Mouse (Mus musculus): Measurements from ENCODE around the gene Hist1h2bg. TPM values are rescaled to one million over a fixed set of nuclear protein-coding genes. Genes with fewer than 3 reads are reported as not detected.

Gene Hist1h2bg
- polyA plus RNA-seq, 1 experiment from 2014 or later: 1.3 TPM

DNA sequence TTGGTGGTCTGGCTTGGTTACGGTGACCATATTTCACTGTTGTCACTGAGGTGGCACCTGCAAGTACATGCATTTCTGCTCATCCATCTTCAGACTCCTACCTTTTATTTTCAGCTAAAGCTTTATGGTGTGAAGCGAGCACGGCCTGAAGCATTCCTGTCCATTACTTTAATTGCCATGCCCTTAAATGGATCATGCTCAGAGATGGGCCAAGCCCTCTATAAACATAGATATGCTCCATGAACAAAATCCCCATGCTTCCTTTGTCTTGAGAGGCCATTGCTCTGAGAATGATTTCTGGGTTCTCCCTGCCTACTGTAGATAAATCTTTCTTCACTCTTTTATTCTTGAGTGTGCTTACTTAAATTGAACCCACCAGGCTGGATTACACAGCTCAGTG is 33.3 kb downstream of the Hist1h2bg start:
- no peak overlapping the region for H3K27ac ChIP-seq (ENCODE audit: low read length)
- H3K4me3 ChIP-seq (ENCODE audit: low read depth, low read length): no peak overlapping the region
- no peak for DNase-seq (ENCODE audit: low spot score)
- no peaks in the 10 kb centered on the region for H3K9me3 ChIP-seq (ENCODE audit: low read length)
- TF ChIP-seq CTCF (IDR thresholded peaks at IDR 0.05): no peak
- no peak for TF ChIP-seq EP300 (IDR thresholded peaks at IDR 0.05)
- H3K36me3 ChIP-seq (ENCODE audit: insufficient read depth, low read length): no peaks in the 10 kb centered on the region
- ATAC-seq: no peak
- no peak overlapping the region for H3K4me2 ChIP-seq (replicated peaks; ENCODE audit: low read depth, low read length)
- no peaks in the 10 kb centered on the region for H3K27me3 ChIP-seq (replicated peaks; ENCODE audit: insufficient read depth, low read length)
- no peak overlapping the region for H3K9ac ChIP-seq (replicated peaks; ENCODE audit: low read depth)
- no peaks in the 10 kb centered on the region for H3K4me1 ChIP-seq (ENCODE audit: insufficient read depth, low read depth, low read length)
- 76% methylated on average over 3 of the region's 3 CpGs for WGBS

DNA sequence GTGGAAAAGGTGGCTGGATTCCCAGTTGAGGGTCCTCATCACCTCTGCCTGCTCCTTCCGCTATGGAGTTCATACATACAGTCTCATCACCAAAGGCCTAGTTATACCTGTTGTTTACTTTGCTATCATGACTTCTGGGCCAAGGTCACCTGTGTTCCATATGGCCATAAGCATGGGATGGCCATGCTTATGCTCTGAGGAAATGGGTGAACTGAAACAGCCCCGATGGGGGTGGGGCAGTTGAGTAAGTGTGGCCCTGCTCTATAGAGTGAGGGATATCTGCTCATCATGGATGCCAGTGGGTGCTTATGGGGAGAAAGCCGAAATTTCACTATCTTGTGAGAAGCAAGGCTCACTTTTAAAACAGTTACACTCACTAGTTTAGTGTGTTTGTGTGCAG is 33.9 kb downstream of the Hist1h2bg start:
- no peak for DNase-seq (ENCODE audit: low spot score)
- no peaks in the 10 kb centered on the region for H3K27me3 ChIP-seq (replicated peaks; ENCODE audit: insufficient read depth, low read length)
- H3K4me1 ChIP-seq (ENCODE audit: insufficient read depth, low read depth, low read length): no peaks in the 10 kb centered on the region
- no peak overlapping the region for H3K9ac ChIP-seq (replicated peaks; ENCODE audit: low read depth)
- no peak overlapping the region for H3K27ac ChIP-seq (ENCODE audit: low read length)
- no peak overlapping the region for H3K4me2 ChIP-seq (replicated peaks; ENCODE audit: low read depth, low read length)
- no peak for TF ChIP-seq CTCF (IDR thresholded peaks at IDR 0.05)
- no peak for TF ChIP-seq EP300 (IDR thresholded peaks at IDR 0.05)
- no peak overlapping the region for H3K4me3 ChIP-seq (ENCODE audit: low read depth, low read length)
- no peaks in the 10 kb centered on the region for H3K36me3 ChIP-seq (ENCODE audit: insufficient read depth, low read length)
- ATAC-seq: no peak
- 86% methylated on average over 3 of the region's 3 CpGs for WGBS
- no peaks in the 10 kb centered on the region for H3K9me3 ChIP-seq (ENCODE audit: low read length)

DNA sequence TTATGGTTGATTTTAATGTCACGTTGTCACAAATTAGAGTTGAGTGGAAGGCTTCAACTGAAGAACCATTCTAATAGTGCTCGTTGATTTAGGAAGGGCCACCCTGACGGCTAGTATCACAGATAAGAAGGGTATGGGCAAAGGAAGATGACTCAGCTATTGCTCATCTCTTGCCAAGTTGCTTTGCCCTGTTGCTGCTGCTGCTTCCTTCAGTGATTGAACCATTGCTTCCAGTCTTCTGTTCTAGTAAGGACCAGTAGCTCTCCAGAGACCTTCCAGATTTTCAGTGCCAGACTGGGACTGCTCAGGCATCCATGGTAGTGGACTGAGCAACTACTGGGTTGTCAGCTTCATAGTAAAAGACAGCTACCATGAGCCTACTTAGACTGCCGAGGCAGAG is 38.0 kb downstream of the Hist1h2bg start:
- Histone ChIP-seq H3K36me3 (ENCODE audit: insufficient read depth, low read length) (no peaks in the 10 kb centered on the region), H3K9me3 (ENCODE audit: low read length) (no peaks in the 10 kb centered on the region), H3K4me2 (replicated peaks; ENCODE audit: low read depth, low read length) (no peak overlapping the region), H3K4me3 (ENCODE audit: low read depth, low read length) (no peak overlapping the region), H3K27me3 (replicated peaks; ENCODE audit: insufficient read depth, low read length) (no peaks in the 10 kb centered on the region), H3K9ac (replicated peaks; ENCODE audit: low read depth) (no peak overlapping the region), H3K4me1 (ENCODE audit: insufficient read depth, low read depth, low read length) (no peaks in the 10 kb centered on the region), H3K27ac (ENCODE audit: low read length) (no peak overlapping the region)
- WGBS: 61% methylated on average over 4 of the region's 4 CpGs
- DNase-seq (ENCODE audit: low spot score) (no peak), ATAC-seq (no peak)
- TF ChIP-seq CTCF (IDR thresholded peaks at IDR 0.05) (no peak), EP300 (IDR thresholded peaks at IDR 0.05) (no peak)

GRCm38 (mm10) chr13:23609844-23610243 is 38.6 kb downstream of the Hist1h2bg start:
- Histone ChIP-seq H3K9me3 (ENCODE audit: low read length) (no peaks in the 10 kb centered on the region), H3K4me2 (replicated peaks; ENCODE audit: low read depth, low read length) (no peak overlapping the region), H3K9ac (replicated peaks; ENCODE audit: low read depth) (no peak overlapping the region), H3K27me3 (replicated peaks; ENCODE audit: insufficient read depth, low read length) (no peaks in the 10 kb centered on the region), H3K36me3 (ENCODE audit: insufficient read depth, low read length) (no peaks in the 10 kb centered on the region), H3K4me3 (ENCODE audit: low read depth, low read length) (no peak overlapping the region), H3K27ac (ENCODE audit: low read length) (no peak overlapping the region), H3K4me1 (ENCODE audit: insufficient read depth, low read depth, low read length) (no peaks in the 10 kb centered on the region)
- no peak for ATAC-seq
- TF ChIP-seq EP300 (IDR thresholded peaks at IDR 0.05) (no peak), CTCF (IDR thresholded peaks at IDR 0.05) (no peak)
- no peak for DNase-seq (ENCODE audit: low spot score)

GRCm38 (mm10) chr13:23610393-23610792 is 39.2 kb downstream of the Hist1h2bg start:
- Histone ChIP-seq H3K27me3 (replicated peaks; ENCODE audit: insufficient read depth, low read length) (no peaks in the 10 kb centered on the region), H3K27ac (ENCODE audit: low read length) (no peak overlapping the region), H3K4me2 (replicated peaks; ENCODE audit: low read depth, low read length) (no peak overlapping the region), H3K9me3 (ENCODE audit: low read length) (no peaks in the 10 kb centered on the region), H3K9ac (replicated peaks; ENCODE audit: low read depth) (no peak overlapping the region), H3K4me1 (ENCODE audit: insufficient read depth, low read depth, low read length) (no peaks in the 10 kb centered on the region), H3K36me3 (ENCODE audit: insufficient read depth, low read length) (no peaks in the 10 kb centered on the region), H3K4me3 (ENCODE audit: low read depth, low read length) (no peak overlapping the region)
- DNase-seq (ENCODE audit: low spot score) (no peak), ATAC-seq (no peak)
- 65% methylated on average over 2 of the region's 2 CpGs for WGBS
- TF ChIP-seq EP300 (IDR thresholded peaks at IDR 0.05): no peak
- no peak for TF ChIP-seq CTCF (IDR thresholded peaks at IDR 0.05)

DNA sequence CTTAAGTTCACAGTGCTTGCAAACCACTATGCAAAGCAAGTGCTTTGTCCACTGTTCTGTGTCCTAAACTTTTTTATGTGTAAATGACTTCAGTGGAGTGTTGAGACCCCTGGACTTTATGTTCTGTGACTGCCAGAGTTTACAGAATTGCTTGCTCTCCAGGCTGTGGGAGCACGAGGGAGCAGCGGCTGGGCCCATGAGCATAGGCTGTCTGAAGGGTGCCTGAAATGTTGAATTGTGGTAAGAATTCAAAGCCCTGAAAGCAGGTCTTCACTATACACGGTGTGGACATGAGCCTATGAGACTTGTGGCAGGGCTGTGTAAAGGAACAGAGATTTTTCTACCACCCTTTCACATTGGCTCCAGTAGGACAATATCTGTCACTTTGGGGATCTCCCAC is 40.4 kb downstream of the Hist1h2bg start:
- DNase-seq (ENCODE audit: low spot score) (no peak), ATAC-seq (no peak)
- H3K9me3 ChIP-seq (ENCODE audit: low read length): no peaks in the 10 kb centered on the region
- no peak overlapping the region for H3K4me3 ChIP-seq (ENCODE audit: low read depth, low read length)
- TF ChIP-seq CTCF (IDR thresholded peaks at IDR 0.05): no peak
- TF ChIP-seq EP300 (IDR thresholded peaks at IDR 0.05): no peak
- no peak overlapping the region for H3K4me2 ChIP-seq (replicated peaks; ENCODE audit: low read depth, low read length)
- no peaks in the 10 kb centered on the region for H3K36me3 ChIP-seq (ENCODE audit: insufficient read depth, low read length)
- no peaks in the 10 kb centered on the region for H3K4me1 ChIP-seq (ENCODE audit: insufficient read depth, low read depth, low read length)
- 87% methylated on average over 3 of the region's 3 CpGs for WGBS
- no peak overlapping the region for H3K9ac ChIP-seq (replicated peaks; ENCODE audit: low read depth)
- H3K27ac ChIP-seq (ENCODE audit: low read length): no peak overlapping the region
- no peaks in the 10 kb centered on the region for H3K27me3 ChIP-seq (replicated peaks; ENCODE audit: insufficient read depth, low read length)

Data from lung, postnatal 0 days (tissue).